Mouse (Mus musculus): ENCODE data around the gene Wdfy3. TPM values are rescaled to one million over a fixed set of nuclear protein-coding genes. Genes with fewer than 3 reads are reported as not detected.
"Not testable (repeated sequence)": the region's sequence is repeated elsewhere in the genome, so short reads cannot be mapped to it uniquely, and the experiment has no call there.

The Wdfy3 gene
- polyA plus RNA-seq, 1 experiment, result 13.7 TPM

DNA sequence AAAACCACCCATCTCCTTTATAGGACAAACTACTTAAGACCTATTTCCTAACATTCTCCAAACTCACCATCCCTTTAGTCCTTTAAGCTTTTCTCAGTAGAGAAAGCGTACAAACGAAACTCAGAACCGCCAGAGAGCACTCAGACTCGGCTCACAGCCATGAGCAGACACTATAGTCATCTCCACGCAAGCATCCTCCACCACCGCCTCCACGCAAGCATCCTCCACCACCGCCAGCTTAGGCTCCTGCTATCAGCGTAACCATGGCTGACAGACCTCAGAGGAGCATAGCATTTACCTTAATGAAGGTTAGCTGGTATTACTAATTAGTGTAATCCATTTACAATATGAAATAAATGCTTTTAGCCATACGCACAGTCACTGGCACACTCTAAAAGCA, 81.2 kb downstream of the Wdfy3 start:
- TF ChIP-seq CTCF (IDR thresholded peaks at IDR 0.05; ENCODE audit: control insufficient read depth, insufficient read depth, low read length), result no peak
- Histone ChIP-seq H3K27ac (ENCODE audit: control insufficient read depth, insufficient read depth, low read depth, low read length, poor library complexity) (no peak overlapping the region), H3K4me1 (ENCODE audit: control insufficient read depth, insufficient read depth, low read length) (peaks cover 2% of the 10 kb centered on the region; the same call in 1 of the 2 replicates), H3K4me3 (replicated peaks; ENCODE audit: control insufficient read depth, low read depth, low read length) (no peak overlapping the region)
- 95% methylated on average over 10 of the region's 10 CpGs for WGBS

DNA sequence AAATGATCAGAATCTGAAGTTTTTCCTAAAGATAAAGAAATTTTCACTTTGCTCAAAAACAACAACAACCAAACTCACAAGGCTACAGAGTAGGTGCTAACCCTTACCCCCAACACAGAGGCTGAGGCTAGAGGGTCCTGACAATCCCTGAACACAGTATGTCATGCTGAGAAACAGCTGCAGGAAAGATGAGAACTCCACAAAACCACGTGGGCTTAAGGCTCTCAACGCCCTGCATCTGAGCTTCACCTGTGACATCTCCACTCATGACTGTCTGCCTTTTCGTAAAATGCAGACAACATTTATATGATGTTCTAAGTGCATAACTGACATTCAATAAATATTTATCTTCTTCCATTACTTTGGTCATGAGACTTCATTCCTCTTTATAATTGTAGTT, 83.0 kb downstream of the Wdfy3 start:
- no peak overlapping the region for H3K27ac ChIP-seq (ENCODE audit: control insufficient read depth, insufficient read depth, low read depth, low read length, poor library complexity)
- 78% methylated on average over 3 of the region's 3 CpGs for WGBS
- TF ChIP-seq POLR2A (IDR thresholded peaks at IDR 0.05; ENCODE audit: borderline replicate concordance, control insufficient read depth, low read depth, low read length), result no peak
- TF ChIP-seq CTCF (IDR thresholded peaks at IDR 0.05; ENCODE audit: control insufficient read depth, insufficient read depth, low read length), result no peak
- H3K4me1 ChIP-seq (ENCODE audit: control insufficient read depth, insufficient read depth, low read length), result peaks cover 2% of the 10 kb centered on the region; the same call in 1 of the 2 replicates
- H3K4me3 ChIP-seq (replicated peaks; ENCODE audit: control insufficient read depth, low read depth, low read length), result no peak overlapping the region

DNA sequence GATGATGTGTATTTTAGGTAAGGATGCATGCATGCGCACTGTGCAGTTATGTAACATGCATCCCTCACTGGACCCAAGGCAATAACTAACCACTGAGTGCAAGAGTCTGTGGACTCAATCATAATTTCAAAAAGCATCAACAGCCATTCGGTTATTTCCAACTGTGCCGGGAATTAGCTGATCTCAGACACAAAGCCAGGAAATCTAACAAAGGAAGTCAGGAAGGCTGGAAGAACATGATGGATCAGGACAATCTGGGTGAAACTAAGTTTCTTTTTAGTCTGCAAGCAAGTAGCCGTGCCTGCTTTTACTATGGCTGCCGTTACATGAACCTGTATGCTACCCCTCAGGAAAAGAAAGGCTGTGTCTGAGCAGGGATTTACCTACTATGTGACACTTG, 87.5 kb downstream of the Wdfy3 start:
- TF ChIP-seq CTCF (IDR thresholded peaks at IDR 0.05; ENCODE audit: control insufficient read depth, insufficient read depth, low read length), result no peak
- TF ChIP-seq POLR2A (IDR thresholded peaks at IDR 0.05; ENCODE audit: borderline replicate concordance, control insufficient read depth, low read depth, low read length), result no peak
- WGBS, result 91% methylated on average over 5 of the region's 5 CpGs
- Histone ChIP-seq H3K4me3 (replicated peaks; ENCODE audit: control insufficient read depth, low read depth, low read length) (no peak overlapping the region), H3K27ac (ENCODE audit: control insufficient read depth, insufficient read depth, low read depth, low read length, poor library complexity) (no peak overlapping the region), H3K4me1 (ENCODE audit: control insufficient read depth, insufficient read depth, low read length) (no peaks in the 10 kb centered on the region)

DNA sequence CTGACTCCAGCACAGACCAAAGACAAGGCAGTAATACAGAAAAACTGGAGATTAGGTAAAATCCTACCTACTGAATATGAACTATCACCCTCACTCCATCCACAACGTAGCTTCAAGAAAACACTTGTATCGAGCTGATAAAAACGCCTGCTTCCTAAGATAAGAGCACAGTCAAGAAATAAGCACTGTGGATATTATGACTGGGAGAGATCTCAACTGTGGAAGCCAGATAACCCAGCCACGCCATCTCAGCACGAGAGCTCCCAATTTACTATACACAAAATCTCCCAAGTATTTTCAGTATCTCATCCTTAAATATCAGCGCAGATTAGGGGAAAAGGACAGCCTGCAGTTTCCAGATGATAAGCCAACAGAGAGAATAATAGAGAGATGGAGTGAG, 90.1 kb downstream of the Wdfy3 start:
- Histone ChIP-seq H3K27ac (ENCODE audit: control insufficient read depth, insufficient read depth, low read depth, low read length, poor library complexity) (no peak overlapping the region), H3K4me1 (ENCODE audit: control insufficient read depth, insufficient read depth, low read length) (no peaks in the 10 kb centered on the region), H3K4me3 (replicated peaks; ENCODE audit: control insufficient read depth, low read depth, low read length) (no peak overlapping the region)
- WGBS, result 67% methylated on average over 6 of the region's 6 CpGs
- no peak for TF ChIP-seq CTCF (IDR thresholded peaks at IDR 0.05; ENCODE audit: control insufficient read depth, insufficient read depth, low read length)

DNA sequence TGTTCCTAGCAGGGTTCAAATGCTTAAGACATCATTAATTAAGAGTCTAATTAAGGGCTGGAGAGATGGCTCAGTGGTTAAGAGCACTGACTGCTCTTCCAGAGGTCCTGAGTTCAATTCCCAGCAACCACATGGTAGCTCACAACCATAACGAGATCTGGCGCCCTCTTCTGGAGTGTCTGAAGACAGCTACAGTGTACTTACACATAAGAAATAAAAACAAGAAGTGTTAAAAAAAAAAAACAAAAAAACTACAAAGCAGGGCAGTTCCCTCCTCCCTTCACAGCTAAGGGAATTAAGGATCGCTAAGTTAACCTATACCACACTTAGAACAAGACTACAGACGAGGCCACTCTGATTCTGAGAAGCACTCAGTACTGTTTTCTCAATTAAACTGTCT, 97.1 kb downstream of the Wdfy3 start:
- not testable (repeated sequence) for H3K27ac ChIP-seq (ENCODE audit: control insufficient read depth, insufficient read depth, low read depth, low read length, poor library complexity); H3K4me1 ChIP-seq (ENCODE audit: control insufficient read depth, insufficient read depth, low read length); H3K4me3 ChIP-seq (replicated peaks; ENCODE audit: control insufficient read depth, low read depth, low read length)
- 60% methylated on average over 4 of the region's 4 CpGs for WGBS

DNA sequence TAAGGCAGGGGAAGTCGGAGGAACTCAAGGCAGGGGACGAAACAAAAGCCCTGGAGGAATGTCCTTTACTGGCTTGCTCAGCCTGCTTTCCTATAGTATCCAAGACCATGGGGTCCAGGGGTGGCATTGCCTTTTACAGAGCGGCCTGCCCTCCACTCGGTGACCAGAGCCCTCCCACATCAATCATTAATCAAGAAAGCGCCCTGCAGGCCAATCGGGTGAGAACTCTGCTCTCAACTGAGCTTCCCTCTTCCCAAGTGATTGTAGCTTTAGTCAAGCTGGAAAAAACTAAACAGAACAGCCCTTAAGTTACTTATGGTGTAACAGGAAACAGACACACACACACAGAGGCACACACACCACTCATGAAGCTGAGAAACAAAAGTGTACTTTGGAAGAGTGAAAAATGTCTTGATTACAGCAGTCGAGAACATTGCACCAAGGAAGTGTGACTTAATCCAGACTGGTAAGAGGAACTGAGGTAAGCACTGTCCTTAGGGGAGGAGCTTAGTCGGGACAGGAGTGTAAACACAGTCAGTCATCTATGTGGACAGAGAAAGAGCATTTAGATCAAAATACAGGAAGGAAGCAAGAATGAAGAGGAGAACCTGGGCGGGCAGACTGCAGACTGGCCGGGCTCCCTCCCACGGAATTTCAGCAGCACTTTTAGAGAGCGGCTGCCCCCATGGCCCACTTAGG, 101.4 kb downstream of the Wdfy3 start:
- Histone ChIP-seq H3K4me3 (replicated peaks; ENCODE audit: control insufficient read depth, low read depth, low read length) (peak overlapping the region; percentile 37), H3K4me1 (ENCODE audit: control insufficient read depth, insufficient read depth, low read length) (peaks cover 1% of the 10 kb centered on the region), H3K27ac (ENCODE audit: control insufficient read depth, insufficient read depth, low read depth, low read length, poor library complexity) (peak overlapping the region; percentile 94)
- no peak for TF ChIP-seq POLR2A (IDR thresholded peaks at IDR 0.05; ENCODE audit: borderline replicate concordance, control insufficient read depth, low read depth, low read length)
- TF ChIP-seq CTCF (IDR thresholded peaks at IDR 0.05; ENCODE audit: control insufficient read depth, insufficient read depth, low read length), result no peak
- 9% methylated on average over 12 of the region's 12 CpGs for WGBS

DNA sequence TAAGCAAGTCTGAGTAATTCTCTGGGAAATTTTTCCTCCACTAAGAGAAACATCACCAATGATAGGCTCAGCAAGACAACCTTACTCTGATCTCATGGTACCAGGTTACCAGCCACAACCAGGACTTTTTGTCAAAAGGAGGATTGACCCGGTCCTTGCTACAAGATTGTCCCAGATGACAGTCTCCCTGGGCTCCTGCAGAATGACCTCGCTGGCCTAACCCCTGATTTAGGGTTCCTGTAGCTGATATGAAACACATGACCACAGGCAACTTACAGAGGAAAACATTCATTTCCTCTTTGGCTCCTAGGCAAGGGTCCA, 101.9 kb downstream of the Wdfy3 start:
- TF ChIP-seq POLR2A (IDR thresholded peaks at IDR 0.05; ENCODE audit: borderline replicate concordance, control insufficient read depth, low read depth, low read length), result no peak
- peak overlapping the region; percentile 94 for H3K27ac ChIP-seq (ENCODE audit: control insufficient read depth, insufficient read depth, low read depth, low read length, poor library complexity)
- peaks cover 1% of the 10 kb centered on the region for H3K4me1 ChIP-seq (ENCODE audit: control insufficient read depth, insufficient read depth, low read length)
- 17% methylated on average over 2 of the region's 2 CpGs for WGBS
- H3K4me3 ChIP-seq (replicated peaks; ENCODE audit: control insufficient read depth, low read depth, low read length), result peak overlapping the region; percentile 37

DNA sequence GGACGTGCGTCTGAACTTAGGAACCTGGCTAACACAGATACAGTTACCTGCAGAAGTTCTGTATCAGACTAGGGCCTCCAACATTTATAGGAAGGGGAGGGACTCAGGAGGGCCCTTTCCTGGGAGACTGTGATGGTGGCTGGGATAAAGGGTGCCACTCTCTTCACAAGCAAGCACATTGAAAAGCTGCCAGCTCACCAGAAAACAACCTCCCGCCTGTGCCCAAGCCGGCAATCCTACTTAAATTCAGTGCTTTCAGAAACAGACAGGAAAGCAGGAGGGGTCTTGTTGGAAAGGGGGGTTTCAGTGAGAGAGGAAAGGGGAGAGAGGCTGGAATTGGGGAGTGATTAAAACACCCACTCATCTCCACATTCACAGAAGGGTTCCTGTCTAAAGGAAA, 106.9 kb downstream of the Wdfy3 start:
- Histone ChIP-seq H3K27ac (ENCODE audit: control insufficient read depth, insufficient read depth, low read depth, low read length, poor library complexity) (no peak overlapping the region), H3K4me3 (replicated peaks; ENCODE audit: control insufficient read depth, low read depth, low read length) (no peak overlapping the region), H3K4me1 (ENCODE audit: control insufficient read depth, insufficient read depth, low read length) (no peaks in the 10 kb centered on the region; the same call in 1 of the 2 replicates)
- TF ChIP-seq POLR2A (IDR thresholded peaks at IDR 0.05; ENCODE audit: borderline replicate concordance, control insufficient read depth, low read depth, low read length), result no peak
- no peak for TF ChIP-seq CTCF (IDR thresholded peaks at IDR 0.05; ENCODE audit: control insufficient read depth, insufficient read depth, low read length)
- WGBS, result 88% methylated on average over 4 of the region's 4 CpGs

DNA sequence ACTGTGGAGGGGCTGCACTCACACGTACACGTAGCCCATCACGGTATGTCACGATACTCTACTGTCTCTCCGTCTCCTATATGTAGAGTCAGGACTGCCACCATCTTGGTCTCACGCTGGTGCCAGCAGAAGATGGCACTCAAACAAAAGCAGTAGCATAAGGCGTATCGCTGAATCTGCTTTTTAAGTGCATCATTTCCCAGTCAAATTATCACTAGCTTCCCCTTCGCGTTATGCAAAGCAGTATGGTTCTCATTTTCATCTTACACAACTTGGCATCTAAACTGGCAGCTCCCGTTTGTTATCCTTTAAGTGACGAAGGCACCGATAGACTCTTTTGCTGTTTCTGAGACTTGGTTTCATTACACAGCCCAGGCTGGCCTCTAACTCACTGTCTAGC, 110.4 kb downstream of the Wdfy3 start:
- TF ChIP-seq POLR2A (IDR thresholded peaks at IDR 0.05; ENCODE audit: borderline replicate concordance, control insufficient read depth, low read depth, low read length), result no peak
- TF ChIP-seq CTCF (IDR thresholded peaks at IDR 0.05; ENCODE audit: control insufficient read depth, insufficient read depth, low read length), result no peak
- H3K4me1 ChIP-seq (ENCODE audit: control insufficient read depth, insufficient read depth, low read length), result no peaks in the 10 kb centered on the region
- H3K4me3 ChIP-seq (replicated peaks; ENCODE audit: control insufficient read depth, low read depth, low read length), result no peak overlapping the region
- no peak overlapping the region for H3K27ac ChIP-seq (ENCODE audit: control insufficient read depth, insufficient read depth, low read depth, low read length, poor library complexity)
- WGBS, result 92% methylated on average over 13 of the region's 13 CpGs

Data from bone marrow, adult 2 months (tissue).